Mouse (Mus musculus) thymus, postnatal 25 days (tissue): Measurements from ENCODE around the gene Rnf126.

Experiments
- DNase-seq: peaks from one replicate; pipeline ENCODE4 v3.0.0; 2022

Gene Rnf126

GRCm38 (mm10) chr10:79792339-79793040 lies 25.7 kb upstream of the Rnf126 start:
- no peak for DNase-seq

DNA sequence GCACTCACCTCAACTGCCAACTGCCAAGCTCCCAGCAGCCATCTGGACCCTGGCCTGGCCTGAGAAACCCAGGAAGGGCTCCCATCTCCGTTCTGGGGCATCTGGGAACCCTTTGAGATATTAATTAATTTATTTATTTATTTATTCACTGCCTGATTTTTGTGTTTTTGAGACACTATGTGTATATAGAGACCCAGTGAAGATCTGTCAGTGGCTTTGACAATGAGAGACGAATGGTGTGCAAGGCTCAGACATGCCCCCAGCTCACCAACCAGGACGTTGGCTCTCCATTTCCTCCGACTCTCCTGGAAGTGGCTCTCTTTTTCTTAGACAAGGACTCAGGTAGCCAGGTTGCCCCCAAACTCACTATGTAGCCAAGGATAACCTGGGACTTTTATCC lies 24.1 kb upstream of the Rnf126 start, which contains the start of gene Prss57:
Gene Prss57 (minus strand): TSS at position 101 of the 400 bp plus-strand sequence.
- DNase-seq, result peak; percentile 16

- DNase-seq, result no peak
Observed at GRCm38 (mm10) chr10:79789581-79789980, 22.8 kb upstream of the Rnf126 start.

GRCm38 (mm10) chr10:79788386-79789158 lies 21.8 kb upstream of the Rnf126 start:
- peak; percentile 82 for DNase-seq

DNA sequence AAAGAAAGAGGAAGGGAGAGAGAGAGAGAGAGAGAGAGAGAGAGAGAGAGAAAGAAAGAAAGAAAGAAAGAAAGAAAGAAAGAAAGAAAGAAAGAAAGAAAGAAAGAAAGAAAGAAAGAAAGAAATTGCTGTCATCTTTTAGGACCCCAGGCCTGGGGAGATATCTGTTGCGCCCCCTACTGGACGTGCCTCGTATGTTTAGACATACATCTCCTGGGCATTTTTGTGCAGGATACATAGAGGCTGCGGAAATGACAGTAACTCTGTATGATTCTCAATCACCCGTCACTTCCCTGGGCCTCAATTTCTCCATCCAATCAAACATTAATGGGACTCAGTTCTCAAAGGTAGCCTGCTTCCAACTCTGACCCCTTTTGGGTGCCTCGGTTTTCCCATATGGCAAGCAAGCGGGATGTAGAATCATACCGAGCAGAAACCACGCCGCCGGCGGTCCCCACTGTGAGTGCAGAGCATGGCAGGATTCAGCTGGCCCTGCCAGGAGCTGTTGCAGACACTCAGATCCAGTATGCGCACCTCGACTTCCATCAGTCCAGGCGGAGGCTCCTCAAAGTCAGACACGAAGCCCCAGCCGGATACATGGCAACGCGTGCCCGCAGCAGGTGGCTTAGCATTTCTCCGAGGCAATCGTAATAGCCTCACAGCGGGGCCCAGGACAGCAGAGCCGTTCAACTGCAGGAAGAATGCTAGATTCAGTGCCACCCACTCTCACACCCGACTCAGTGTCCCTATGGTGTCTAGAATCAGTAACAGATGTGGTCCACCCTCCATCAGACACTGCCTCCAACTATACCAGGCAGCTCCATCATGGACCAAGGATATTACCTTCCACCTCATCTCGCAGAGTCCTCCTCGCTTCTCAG lies 17.4 kb upstream of the Rnf126 start:
- DNase-seq, result peak; percentile 61

GRCm38 (mm10) chr10:79783050-79783449 lies 16.3 kb upstream of the Rnf126 start:
- no peak for DNase-seq

GRCm38 (mm10) chr10:79781956-79782355 lies 15.2 kb upstream of the Rnf126 start:
- DNase-seq, result peak; percentile 73

DNA sequence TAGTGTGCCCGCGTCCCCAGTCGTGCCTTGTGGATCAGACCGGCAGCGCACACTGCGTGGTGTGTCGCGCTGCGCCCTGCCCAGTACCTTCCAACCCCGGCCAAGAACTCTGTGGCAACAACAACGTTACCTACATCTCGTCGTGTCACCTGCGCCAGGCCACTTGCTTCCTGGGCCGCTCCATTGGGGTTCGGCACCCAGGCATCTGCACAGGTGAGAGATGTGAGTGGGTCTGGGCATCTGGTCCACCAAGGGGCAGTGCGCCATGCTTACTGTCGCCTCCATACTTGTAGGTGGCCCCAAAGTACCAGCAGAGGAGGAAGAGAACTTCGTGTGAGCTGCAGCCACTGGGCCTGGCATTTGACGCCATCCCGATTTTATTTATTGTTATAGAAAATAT lies 14.4 kb upstream of the Rnf126 start:
- DNase-seq, result no peak

GRCm38 (mm10) chr10:79780664-79781015 lies 13.9 kb upstream of the Rnf126 start:
- no peak for DNase-seq

DNA sequence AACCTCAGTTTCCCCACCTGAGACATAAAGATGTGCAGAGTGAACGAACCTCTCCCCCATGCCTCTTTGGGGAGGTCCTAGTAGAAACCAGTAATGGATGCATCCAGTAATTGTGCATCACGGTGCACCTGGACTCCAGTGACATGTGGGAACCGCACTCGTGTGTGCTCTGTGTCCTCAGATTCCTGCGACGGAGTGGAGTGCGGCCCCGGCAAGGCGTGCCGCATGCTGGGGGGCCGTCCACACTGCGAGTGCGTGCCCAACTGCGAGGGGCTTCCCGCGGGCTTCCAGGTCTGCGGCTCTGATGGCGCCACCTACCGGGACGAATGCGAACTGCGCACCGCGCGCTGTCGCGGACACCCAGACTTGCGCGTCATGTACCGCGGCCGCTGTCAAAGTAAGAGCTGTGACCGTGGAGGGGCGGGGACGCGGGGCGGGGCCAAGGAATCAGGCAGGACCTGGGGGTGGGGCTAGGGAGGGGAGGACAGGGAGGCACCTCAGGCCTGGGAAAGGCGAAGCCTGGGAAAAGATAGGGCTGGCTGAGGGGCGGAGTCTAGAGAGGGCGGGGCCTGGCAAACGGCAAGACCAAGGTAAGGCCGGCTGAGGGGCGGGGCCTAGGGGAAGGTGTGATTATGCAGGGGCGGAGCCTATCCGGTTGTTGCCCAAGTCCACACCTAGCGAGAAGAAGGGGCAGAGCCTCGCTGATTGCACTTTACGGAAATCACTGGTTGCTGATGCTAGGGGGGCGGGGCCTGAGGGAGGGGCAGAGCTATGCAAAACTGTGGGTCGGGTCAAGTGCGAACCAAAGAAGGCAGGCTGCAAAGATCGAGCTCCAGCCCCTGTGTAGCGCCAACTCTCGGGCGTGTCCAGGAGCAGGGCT lies 13.3 kb upstream of the Rnf126 start:
- peak; percentile 94 for DNase-seq

DNA sequence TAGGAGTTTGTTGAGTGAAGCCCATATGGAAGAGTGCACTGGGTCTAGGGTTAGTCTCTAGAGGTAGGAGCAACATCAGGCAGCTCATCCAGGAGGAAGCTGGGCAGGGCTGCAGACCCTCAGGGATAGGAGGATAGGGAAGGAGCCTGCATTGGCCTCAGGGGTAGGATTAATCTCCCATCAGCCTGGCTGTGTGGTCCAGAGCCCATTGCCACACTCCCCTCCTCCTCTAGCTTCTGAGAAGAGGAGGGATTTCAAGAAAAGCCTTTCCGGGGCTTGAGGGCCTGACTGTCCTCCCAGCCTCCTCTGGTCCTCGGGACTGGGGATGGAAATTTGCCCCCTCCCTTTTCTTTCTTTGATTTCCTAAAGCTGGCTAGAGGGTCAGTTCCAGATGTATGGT lies 12.4 kb upstream of the Rnf126 start:
- no peak for DNase-seq

DNA sequence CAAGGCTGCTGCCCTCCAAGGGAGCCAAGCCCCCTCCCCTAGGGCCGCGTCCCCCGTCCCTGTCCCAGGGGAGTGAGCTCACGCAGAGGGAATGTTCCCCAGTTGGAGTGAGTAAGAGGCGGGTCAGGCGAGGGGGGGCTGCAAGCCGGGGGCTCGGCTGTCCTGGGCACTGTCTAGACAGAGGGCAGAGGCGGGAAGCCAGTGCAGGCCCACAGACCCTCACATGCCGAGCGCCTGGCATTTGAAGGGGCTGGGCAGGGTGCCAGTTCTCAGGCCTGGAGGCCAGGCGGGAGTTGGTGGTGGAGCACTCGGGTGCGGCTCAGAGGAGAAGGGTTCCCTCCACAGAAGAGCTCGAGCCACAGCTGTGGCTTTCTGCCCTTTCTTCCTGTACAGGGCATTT lies 11.3 kb upstream of the Rnf126 start:
- no peak for DNase-seq

- DNase-seq, result no peak
Observed at GRCm38 (mm10) chr10:79777103-79777531, 10.4 kb upstream of the Rnf126 start, which contains the start of gene Fstl3. Gene Fstl3 (plus strand): TSS chr10:79777272.

DNA sequence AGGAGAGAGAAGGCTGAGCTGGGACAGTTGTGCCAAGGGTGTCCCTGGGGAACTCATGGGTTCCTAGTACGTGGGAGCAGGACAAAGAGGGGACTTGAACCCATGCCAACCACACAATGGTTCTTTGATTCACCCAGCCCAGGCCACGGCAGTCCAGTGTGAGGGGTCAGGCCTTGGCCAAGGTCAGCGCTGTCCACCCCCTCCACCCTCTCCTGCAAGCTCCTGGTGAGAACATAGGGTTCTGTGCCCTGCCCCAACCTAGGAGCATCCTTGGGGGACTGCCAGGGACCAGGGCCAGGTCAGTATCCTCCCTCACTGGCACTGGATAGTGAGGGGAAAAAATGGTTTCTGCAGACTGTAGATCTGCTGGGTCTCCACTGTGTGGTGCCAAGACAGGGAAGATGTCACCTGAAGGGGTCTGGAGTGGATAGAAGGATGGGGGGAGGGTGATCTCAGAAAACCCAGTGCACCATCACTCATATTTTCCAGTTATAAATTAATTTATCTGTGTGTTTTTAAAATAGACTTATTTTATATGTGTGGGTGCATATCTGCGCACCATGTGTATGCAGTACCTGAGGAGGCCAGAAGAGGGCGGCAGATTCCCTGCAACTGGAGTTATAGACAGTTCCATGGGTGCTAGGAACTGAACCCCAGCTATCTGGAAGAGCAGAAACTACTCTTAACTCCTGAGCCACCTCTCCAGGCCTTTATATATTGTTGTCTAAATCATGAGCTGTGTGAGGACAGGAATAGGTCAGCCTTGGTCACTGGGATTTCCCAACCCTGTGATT lies 7.9 kb upstream of the Rnf126 start:
- DNase-seq, result no peak

DNA sequence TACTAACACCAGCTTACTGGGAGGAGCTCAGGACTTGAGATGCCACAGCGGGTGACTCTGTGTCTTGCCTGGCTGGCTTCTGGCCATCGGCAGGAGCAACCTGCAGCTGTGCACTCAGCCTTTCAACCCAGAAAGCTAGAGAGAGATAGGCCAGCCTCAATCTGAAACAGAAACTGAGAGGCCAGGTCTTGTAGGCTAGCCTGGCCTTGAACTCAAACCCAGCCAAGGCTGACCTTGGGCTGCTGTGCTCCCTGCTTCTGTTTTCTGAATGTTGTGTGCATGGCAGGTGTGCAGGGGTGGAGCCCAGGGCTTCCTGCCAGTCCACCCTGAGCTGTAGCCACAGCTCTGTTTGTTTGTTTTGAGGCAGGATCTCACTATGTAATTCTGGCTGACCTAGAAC lies 6.5 kb upstream of the Rnf126 start:
- no peak for DNase-seq

GRCm38 (mm10) chr10:79772320-79772719 lies 5.6 kb upstream of the Rnf126 start:
- no peak for DNase-seq

- DNase-seq, result no peak
Observed at GRCm38 (mm10) chr10:79769329-79769728, 2.6 kb upstream of the Rnf126 start.

- peak; percentile 84 for DNase-seq
Observed at GRCm38 (mm10) chr10:79768400-79768799, 1.6 kb upstream of the Rnf126 start.

GRCm38 (mm10) chr10:79767372-79768244 lies 856 bp upstream of the Rnf126 start:
- peak; percentile 70 for DNase-seq

GRCm38 (mm10) chr10:79766001-79766507 lies 698 bp downstream of the Rnf126 start:
- DNase-seq, result no peak
